Mouse (Mus musculus) T-helper 17 cell (primary cell): ENCODE data around the gene Tgfa.

ENCODE experiments used
- in situ Hi-C, 2 experiments: fragments of 300-600 bp; cut with MboI, MseI; formaldehyde crosslinking; loops; 1 replicate in 1 of 2; 2 replicates in 1 of 2; pipeline ENCODE4 v1.15.1; 2025; ENCODE audit warnings: high pct_unique_total_duplicates in 2 of 2

Gene Tgfa

GRCm38 (mm10) chr6:86194941-86195932 lies at the start of gene Tgfa:
Gene Tgfa (plus strand): TSS chr6:86195223.
- in situ Hi-C loops = no loop called here

GRCm38 (mm10) chr6:86148518-86148917 lies 46.5 kb upstream of the Tgfa start:
- in situ Hi-C loops = loop anchor here in 1 of 2 experiments (10.0 kb wide), 1 partner anchor 206 kb away; no protein-coding TSS in a partner anchor

GRCm38 (mm10) chr6:86149001-86149400 lies 46.0 kb upstream of the Tgfa start:
- in situ Hi-C loops = loop anchor here in 1 of 2 experiments (10.0 kb wide), 1 partner anchor 206 kb away; no protein-coding TSS in a partner anchor

GRCm38 (mm10) chr6:86152676-86153075 lies 42.3 kb upstream of the Tgfa start:
- in situ Hi-C loops = no loop called here

GRCm38 (mm10) chr6:86153436-86153990 lies 41.5 kb upstream of the Tgfa start:
- in situ Hi-C loops = no loop called here

GRCm38 (mm10) chr6:86154006-86154405 lies 41.0 kb upstream of the Tgfa start:
- in situ Hi-C loops = no loop called here

GRCm38 (mm10) chr6:86154481-86154880 lies 40.5 kb upstream of the Tgfa start:
- in situ Hi-C loops = no loop called here

- in situ Hi-C loops = no loop called here
Measured at GRCm38 (mm10) chr6:86157253-86158234, 37.5 kb upstream of the Tgfa start.

- in situ Hi-C loops = no loop called here
Measured at GRCm38 (mm10) chr6:86160878-86161277, 34.1 kb upstream of the Tgfa start.

GRCm38 (mm10) chr6:86161586-86161985 lies 33.4 kb upstream of the Tgfa start:
- in situ Hi-C loops = no loop called here

- in situ Hi-C loops = no loop called here
Measured at GRCm38 (mm10) chr6:86164028-86164427, 31.0 kb upstream of the Tgfa start.

- in situ Hi-C loops = no loop called here
Measured at GRCm38 (mm10) chr6:86166426-86166825, 28.6 kb upstream of the Tgfa start.

GRCm38 (mm10) chr6:86167851-86168250 lies 27.2 kb upstream of the Tgfa start:
- in situ Hi-C loops = no loop called here

- in situ Hi-C loops = no loop called here
Measured at GRCm38 (mm10) chr6:86169166-86169565, 25.9 kb upstream of the Tgfa start.

GRCm38 (mm10) chr6:86176236-86176635 lies 18.8 kb upstream of the Tgfa start:
- in situ Hi-C loops = no loop called here

GRCm38 (mm10) chr6:86176721-86177120 lies 18.3 kb upstream of the Tgfa start:
- in situ Hi-C loops = no loop called here

- in situ Hi-C loops = no loop called here
Measured at GRCm38 (mm10) chr6:86177331-86177982, 17.6 kb upstream of the Tgfa start.

- in situ Hi-C loops = no loop called here
Measured at GRCm38 (mm10) chr6:86180617-86181016, 14.4 kb upstream of the Tgfa start.

GRCm38 (mm10) chr6:86182016-86182415 lies 13.0 kb upstream of the Tgfa start:
- in situ Hi-C loops = no loop called here

- in situ Hi-C loops = no loop called here
Measured at GRCm38 (mm10) chr6:86182626-86183025, 12.4 kb upstream of the Tgfa start.
